Mouse (Mus musculus) stomach, postnatal 0 days (tissue): ENCODE results near the gene Gm40193.

Source experiments
- CTCF ChIP-seq: IDR thresholded peaks from 2 replicates; pipeline ENCODE4 v1.5.1; 2016; ENCODE audit warnings: antibody characterized with exemption, low read depth, mild to moderate bottlenecking, moderate library complexity
- EP300 ChIP-seq: optimal IDR thresholded peaks from 2 replicates; pipeline ENCODE3; 2016; ENCODE audit warnings: antibody characterized with exemption

GRCm38 (mm10) chr11:70500476-70500812, 32.3 kb downstream of the Gm40193 start:
- TF ChIP-seq CTCF (no peak), EP300 (no peak)
